Mouse (Mus musculus) ovary, postnatal 10 days (tissue): Measurements from ENCODE around the gene Ufc1.
"Not testable (repeated sequence)": the region's sequence is repeated elsewhere in the genome, so short reads cannot be mapped to it uniquely, and the experiment has no call there.

ENCODE experiments used
- DNase-seq: peaks from one replicate; pipeline ENCODE4 v3.0.0; 2022; ENCODE audit warnings: low spot score

Ufc1 gene

GRCm38 (mm10) chr1:171247916-171248315 is 46.9 kb downstream of the Ufc1 start:
- DNase-seq: no peak

GRCm38 (mm10) chr1:171247453-171247841 is 47.4 kb downstream of the Ufc1 start:
- no peak for DNase-seq

GRCm38 (mm10) chr1:171246709-171247452 is 47.9 kb downstream of the Ufc1 start:
- DNase-seq: peak; percentile 85

- no peak for DNase-seq
These were observed 49.5 kb downstream of the Ufc1 start for GRCm38 (mm10) chr1:171245353-171245752.

- DNase-seq: not testable (repeated sequence)
These were observed 52.9 kb downstream of the Ufc1 start for GRCm38 (mm10) chr1:171241952-171242351.

DNA sequence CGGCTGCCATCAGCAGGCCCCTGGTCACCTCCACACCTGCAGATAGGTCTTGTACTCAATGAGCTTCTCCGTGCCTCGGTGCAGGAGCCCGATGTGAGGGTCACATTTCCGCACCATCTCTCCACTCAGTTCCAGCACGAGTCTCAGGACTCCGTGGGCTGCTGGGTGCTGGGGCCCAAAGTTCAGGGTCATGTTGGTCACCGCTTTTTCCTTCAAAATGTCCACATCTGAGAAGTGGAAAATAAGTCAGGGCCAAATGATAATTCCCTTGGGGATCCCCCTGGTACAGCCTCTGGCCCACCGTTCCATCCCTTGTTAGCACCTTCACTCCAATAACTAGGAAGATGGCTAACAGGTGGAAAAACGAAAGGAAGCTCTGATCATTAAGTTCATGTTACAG is 53.9 kb downstream of the Ufc1 start:
- DNase-seq: no peak

DNA sequence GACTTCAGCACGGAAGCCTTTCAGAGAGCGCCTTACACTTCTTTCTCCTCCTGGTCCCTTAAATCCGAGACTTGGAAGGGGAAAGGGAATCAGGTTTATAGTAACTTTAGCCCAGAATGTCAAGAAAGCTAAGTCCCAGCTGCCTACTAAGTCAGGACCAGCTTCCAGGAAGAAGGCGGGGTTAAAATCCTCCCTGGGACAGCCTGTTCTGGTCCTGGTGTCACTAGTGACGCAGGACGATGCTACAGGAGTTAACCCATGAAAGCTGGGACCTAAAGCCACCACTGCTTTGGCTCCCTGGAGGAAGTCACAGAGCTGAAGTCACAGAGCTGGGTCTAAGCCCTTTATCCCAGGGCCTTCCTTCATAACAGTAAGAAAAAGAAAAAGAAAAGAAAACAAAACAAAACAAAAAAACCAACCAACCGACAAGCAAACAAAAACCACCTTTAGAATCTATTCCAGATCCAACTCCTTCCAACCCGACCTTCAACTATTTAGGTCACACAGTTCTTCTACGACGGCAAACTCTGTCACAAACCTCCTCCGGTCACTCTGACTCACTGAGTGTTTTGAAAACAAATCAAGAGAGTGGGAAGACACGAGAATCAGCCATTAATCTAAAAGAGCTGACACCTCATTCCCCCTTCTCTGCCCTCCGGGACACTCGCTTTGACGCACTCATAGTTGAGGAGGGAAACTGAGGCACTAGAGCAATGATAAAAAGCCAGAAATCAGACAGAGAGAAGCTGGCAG is 54.7 kb downstream of the Ufc1 start:
- DNase-seq: no peak
